Mouse (Mus musculus) fibroblast of lung, adult 2 months (primary cell): ENCODE measurements around the gene Corin.

ENCODE experiments used
- DNase-seq: peaks from one replicate; pipeline ENCODE4 v3.0.0-alpha.2; 2011; ENCODE audit warnings: low read depth

The Corin gene

GRCm38 (mm10) chr5:72441181-72441580, 63.1 kb downstream of the Corin start:
- no peak for DNase-seq

- no peak for DNase-seq
Measured at GRCm38 (mm10) chr5:72435085-72435484, 69.2 kb downstream of the Corin start.

GRCm38 (mm10) chr5:72431856-72432255, 72.4 kb downstream of the Corin start:
- DNase-seq = peak; percentile 2

- DNase-seq = peak; percentile 8
Measured at GRCm38 (mm10) chr5:72427556-72427955, 76.7 kb downstream of the Corin start.

DNA sequence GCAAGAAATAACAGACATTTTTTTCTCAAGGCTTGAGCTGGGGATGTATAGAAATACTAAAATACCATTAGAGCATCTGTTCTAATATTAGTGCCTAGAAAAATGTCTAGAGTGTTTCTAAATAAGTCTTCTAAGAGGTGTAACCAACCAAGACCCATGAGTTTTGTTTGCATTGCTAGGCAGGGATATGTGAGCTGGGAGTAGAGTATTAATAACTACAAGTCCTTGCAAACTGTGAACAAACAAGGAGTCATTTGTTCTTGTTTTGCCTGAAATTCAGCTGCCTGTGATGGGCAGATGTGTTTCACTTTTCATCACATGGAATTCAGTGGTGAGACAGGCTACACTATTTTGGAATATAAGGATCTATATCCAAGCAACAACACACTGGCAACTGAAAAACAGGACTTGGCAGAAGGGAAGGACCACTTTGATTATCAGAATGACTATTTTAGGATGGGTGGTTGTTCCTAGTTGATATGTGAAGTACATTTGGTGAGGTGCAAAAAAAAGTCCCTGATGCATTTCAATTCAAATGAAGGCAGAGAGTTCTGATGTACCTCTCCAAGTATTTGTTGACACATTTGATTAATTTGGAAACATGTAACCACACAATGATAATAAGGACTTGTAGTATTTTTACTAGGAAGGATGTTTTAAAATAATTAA, 78.8 kb downstream of the Corin start:
- no peak for DNase-seq

DNA sequence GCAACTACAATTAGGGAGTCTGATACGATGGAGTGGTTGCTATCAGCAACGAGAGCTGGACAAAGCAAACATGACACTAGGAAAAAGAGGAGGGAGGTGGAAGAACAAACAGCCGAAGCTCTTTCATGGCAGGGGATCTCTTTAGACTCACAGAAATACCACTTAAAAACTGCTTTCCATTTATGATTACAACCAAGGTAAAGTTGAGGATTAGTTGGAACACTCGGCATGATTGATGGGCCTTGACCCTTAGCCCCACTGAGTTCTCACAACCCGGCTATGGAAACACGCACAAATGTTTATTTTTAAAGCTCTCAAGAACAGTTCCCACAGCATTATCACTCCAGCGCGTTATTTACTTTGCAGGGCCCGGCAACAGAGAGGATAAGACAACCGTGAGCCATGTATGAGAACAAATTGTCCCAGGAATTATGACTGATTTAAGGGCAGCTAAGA, 92.4 kb downstream of the Corin start:
- no peak for DNase-seq

DNA sequence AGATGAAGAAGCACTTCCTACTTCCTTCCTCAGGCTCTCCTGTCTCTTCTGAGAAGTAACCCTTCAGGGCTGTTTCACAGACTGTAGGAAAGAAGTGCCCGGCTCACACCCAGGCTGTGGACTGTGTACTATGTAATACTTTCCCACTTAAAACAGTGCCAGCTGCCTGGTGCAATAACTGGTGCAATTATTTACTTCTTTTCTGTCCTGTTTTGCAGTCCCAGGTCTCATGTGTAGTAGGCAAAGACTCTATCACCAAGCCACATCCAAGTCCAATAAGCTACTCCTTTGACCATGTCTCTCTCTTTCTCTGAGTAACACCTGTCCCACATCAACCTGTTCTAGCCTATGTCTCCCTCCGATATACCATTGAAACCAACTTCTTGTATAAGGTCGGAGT, 93.4 kb downstream of the Corin start:
- DNase-seq = no peak

GRCm38 (mm10) chr5:72403376-72403775, 100.9 kb downstream of the Corin start:
- no peak for DNase-seq

- no peak for DNase-seq
Measured at GRCm38 (mm10) chr5:72402913-72403312, 101.4 kb downstream of the Corin start.

- no peak for DNase-seq
Measured at GRCm38 (mm10) chr5:72401778-72402177, 102.5 kb downstream of the Corin start.

GRCm38 (mm10) chr5:72401251-72401650, 103.0 kb downstream of the Corin start:
- no peak for DNase-seq

DNA sequence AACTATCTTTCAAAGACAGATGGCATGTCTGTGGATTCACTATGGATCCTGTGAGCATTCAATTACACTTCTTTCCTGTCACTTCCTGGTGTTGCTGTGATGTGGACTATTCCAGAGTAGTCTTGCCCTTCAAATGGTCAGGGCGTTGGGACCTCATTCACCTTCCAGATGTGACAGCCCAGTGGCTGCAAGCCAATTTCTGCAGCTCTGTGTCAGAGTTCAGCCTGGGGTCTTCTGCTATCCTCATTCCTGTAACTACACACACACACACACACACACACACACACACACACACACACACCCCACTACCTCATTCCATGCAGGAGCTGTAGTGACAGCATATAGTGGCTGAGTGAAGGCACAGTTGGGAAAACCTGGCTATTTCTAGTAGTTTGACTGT, 122.1 kb downstream of the Corin start:
- no peak for DNase-seq

DNA sequence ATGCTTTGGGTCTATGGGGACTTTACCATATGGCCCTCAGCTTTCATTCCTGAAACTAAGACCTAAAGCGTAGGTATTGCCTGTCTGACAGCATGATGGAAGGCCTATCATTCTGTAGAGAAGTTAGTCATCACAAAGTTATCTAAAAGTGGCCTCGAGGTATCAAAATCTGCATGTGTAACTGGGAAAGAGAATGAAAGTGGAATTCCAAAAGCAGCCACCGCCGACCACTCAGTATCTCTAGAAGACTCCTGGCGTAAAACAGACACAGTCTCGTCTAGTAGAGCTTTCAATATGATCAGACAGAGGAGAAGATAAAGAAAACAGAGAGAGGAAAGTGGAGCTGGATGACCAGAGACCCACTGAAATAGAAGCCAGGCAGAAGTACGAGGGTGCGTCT, 123.7 kb downstream of the Corin start:
- no peak for DNase-seq

DNA sequence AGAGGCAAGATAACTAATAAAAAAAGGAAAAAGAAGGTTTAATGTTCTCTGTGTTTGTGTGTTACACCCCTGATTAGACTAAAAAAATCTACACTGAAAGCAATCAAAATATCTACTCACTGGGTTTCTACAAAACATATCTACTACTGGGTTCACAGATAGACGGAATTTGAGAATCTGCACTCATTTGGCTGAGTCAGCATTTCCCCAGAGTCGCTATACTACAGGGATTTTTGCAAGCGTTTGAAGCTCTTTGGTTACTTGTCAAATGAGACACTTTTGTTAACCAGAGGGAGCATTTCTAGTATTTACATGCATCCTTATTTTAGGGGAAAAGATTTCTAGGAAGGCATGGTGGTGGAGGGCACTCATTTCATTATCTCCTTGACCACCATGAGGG, 136.3 kb downstream of the Corin start:
- no peak for DNase-seq

DNA sequence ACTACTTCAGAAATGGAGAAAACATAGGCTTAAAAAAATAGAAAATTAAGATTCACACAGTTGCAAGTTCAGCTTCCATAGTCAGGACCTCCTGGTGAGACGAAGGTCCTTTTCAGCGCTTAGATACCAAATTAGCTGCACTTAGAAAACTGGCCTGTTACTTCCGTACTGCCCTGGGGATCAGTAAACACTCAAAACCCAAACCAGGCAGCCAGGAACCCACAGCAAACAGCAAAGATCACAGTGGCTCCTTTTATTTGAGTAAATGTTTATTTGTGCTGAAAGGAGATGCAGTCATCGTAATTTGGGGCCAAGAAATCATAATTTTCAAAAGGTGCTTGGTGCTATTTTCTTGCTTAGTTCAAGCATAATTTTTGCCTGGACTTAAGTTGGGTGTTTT, 138.5 kb downstream of the Corin start:
- no peak for DNase-seq

DNA sequence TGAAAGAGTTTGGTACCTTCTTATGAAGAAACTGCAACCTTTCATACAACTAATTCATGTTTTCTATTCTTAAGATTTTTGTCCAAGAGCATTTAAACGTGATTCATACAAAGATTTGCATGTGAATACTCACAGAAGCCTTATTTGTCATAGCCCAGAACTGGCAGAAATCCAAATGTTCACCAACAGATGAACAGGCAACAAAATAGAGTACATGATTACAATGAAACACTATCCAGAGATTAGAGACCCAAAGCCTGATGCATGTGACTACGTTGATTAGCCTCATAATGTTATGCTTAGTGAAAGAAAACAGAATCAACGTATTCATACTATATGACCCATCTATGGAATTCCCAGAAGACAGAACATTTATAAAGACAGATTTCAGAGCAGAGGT, 140.4 kb downstream of the Corin start:
- no peak for DNase-seq

DNA sequence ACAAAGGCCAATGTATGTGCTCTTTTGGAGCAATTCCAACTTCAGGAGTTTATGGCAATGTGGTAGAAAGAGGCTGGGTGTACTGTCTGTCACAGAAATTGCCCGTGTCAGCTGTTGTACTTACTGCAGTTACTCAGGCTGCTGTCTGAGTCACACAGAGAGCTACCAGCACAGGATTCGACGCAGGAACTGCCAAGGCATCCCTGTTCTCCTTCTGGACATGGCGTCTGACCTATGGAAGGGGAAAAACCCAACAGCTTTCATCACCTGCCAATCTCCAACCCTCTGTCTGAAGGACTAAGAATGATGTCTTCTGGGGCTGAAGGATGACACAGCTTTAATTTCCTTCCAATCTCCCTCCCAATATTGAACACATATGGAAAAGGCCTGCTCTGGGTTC, 150.5 kb downstream of the Corin start:
- DNase-seq = no peak

GRCm38 (mm10) chr5:72350081-72350758, 154.1 kb downstream of the Corin start:
- DNase-seq = peak; percentile 27

- DNase-seq = no peak
Measured at GRCm38 (mm10) chr5:72348591-72348990, 155.7 kb downstream of the Corin start.

DNA sequence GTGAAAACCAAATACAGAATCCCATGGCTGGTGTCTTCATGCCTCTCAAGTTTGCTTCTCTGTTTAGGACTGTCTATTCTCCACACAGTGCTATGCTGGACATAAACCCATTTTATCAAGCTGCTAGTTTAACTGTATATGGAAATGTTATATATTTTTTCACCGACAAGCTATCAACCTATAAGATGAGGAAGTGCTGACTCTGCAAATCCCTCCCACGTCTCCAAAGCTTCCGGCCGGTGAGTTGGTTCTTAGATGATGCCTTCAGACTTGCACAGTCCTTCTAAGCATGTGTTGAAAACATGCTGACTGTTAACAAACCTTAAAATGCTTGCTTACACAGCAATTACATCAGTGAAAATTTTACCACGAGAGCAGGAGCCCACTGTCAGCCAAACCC, 168.4 kb downstream of the Corin start:
- DNase-seq = no peak

GRCm38 (mm10) chr5:72332901-72333300, 171.4 kb downstream of the Corin start:
- no peak for DNase-seq

- DNase-seq = no peak
Measured at GRCm38 (mm10) chr5:72331217-72331616, 173.1 kb downstream of the Corin start.

DNA sequence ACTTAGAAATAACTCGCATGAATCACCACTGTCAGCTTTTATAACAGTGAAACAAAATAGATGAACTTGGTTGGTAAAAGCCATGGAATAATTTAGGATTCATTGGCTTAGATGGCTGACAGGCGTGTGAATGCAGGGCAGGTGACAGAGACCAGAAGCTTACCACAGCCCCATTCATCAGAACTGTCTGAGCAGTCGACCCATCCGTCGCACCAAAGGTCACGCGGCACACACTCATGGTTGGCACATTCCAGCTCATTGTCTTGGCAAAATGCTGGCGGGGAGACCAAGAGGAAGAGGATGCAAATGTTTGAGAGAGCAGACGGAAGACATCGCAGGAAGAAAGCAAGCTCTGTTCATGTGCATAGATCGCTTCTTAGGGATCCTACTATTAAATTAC, 173.6 kb downstream of the Corin start:
- no peak for DNase-seq

DNA sequence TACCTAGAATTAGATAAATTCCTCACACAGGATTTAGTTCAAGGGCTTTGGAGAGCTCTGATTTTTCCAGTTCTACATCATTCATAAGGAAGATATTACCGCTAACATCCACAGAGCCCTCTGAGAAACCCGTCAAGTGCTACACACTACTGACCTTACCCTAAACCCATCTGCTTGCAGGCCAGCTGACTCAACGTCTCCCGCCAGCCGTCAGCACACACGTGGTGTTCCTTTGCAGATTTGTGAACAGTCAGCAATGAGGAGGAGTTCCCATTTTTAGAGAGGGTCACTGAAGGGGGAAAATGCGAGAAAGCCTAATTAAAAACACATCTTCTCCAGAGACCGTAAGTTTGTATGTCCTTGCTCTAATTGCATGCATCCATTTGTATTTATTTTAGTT, 174.8 kb downstream of the Corin start:
- DNase-seq = no peak
